Comparison of ENCODE assay signal across 20 mouse cellular contexts in genomic region chr14:121208159-121208515, GRCm38 (mm10).
A peak's percentile ranks its signal among the peaks of the same experiment; 100 is the strongest.
DNase-seq lines count a peak whose midpoint lies in the region; ATAC-seq and TF ChIP-seq lines count a peak whose summit lies in the region.
"Had no signal": no experiment of that assay in that cellular context is flagged by ENCODE, and none has a peak within 500 bp of the region (broad histone marks: within the 10 kb centered on the region; RNA-seq: fewer than 3 reads in every experiment).

No protein-coding gene starts in this region.

- no peak overlapping the region for H3K27ac ChIP-seq in kidney, embryonic 14.5 days (ENCODE audit: low read depth, low read length)
- no peak overlapping the region for H3K27ac ChIP-seq in cerebellum, adult 2 months (ENCODE audit: insufficient read depth, low read length)
- H3K27ac ChIP-seq in forebrain, embryonic 16.5 days (ENCODE audit: low read length) = no peak overlapping the region
- H3K27ac ChIP-seq in hindbrain, embryonic 14.5 days = no peak overlapping the region
- H3K27ac ChIP-seq: embryonic facial prominence, embryonic 13.5 days; gastrocnemius, adult 2 months; liver, embryonic 13.5 days; midbrain, embryonic 13.5 days had no signal

- H3K36me3 ChIP-seq in kidney, embryonic 14.5 days (ENCODE audit: control insufficient read depth, insufficient read depth, low read length) = peaks cover 15% of the 10 kb centered on the region
- no peaks in the 10 kb centered on the region for H3K36me3 ChIP-seq in forebrain, embryonic 16.5 days (ENCODE audit: control insufficient read depth, insufficient read depth)
- no peaks in the 10 kb centered on the region for H3K36me3 ChIP-seq in hindbrain, embryonic 14.5 days (replicated peaks; ENCODE audit: control insufficient read depth, insufficient read depth)
- H3K36me3 ChIP-seq: midbrain, embryonic 13.5 days had no signal

- H3K4me3 ChIP-seq in kidney, embryonic 14.5 days (ENCODE audit: low read length) = no peak overlapping the region
- H3K4me3 ChIP-seq in cerebellum, adult 2 months (replicated peaks; ENCODE audit: insufficient read depth, low read depth, low read length) = no peak overlapping the region
- no peak overlapping the region for H3K4me3 ChIP-seq in forebrain, embryonic 16.5 days (replicated peaks; ENCODE audit: low read length)
- no peak overlapping the region for H3K4me3 ChIP-seq in hindbrain, embryonic 14.5 days (replicated peaks; ENCODE audit: low read length)
- H3K4me3 ChIP-seq: embryonic facial prominence, embryonic 13.5 days; gastrocnemius, adult 2 months; liver, embryonic 13.5 days; lung, embryonic 15.5 days; midbrain, embryonic 13.5 days had no signal

- no peak for ATAC-seq in cerebellum, adult (ENCODE audit: insufficient number of reproducible peaks, low FRiP score, low TSS enrichment)
- ATAC-seq in kidney, embryonic 14.5 days (ENCODE audit: low FRiP score, low TSS enrichment) = 0 out of 2 replicates have a peak, but pooled peaks have one; percentile 34
- 0 out of 2 replicates have a peak, but pooled peaks have one; percentile 18 for ATAC-seq in forebrain, embryonic 16.5 days
- ATAC-seq in hindbrain, embryonic 14.5 days (ENCODE audit: low FRiP score) = no peak
- ATAC-seq: hindbrain, embryonic 16.5 days; intestine, postnatal 0 days; midbrain, embryonic 13.5 days had no signal

- peak; percentile 51 for DNase-seq in cerebellum, adult 11-12 months
- DNase-seq in kidney, postnatal 25 days = no peak
- DNase-seq in cerebellum, adult 2 months = peak; percentile 56 to 68
- no peak for DNase-seq in hindbrain, embryonic 14.5 days (ENCODE audit: low spot score)
- DNase-seq in thymus, postnatal 14 days = no peak
- DNase-seq: adrenal gland, adult 2 months; gastrocnemius, adult 2 months; kidney, postnatal 14 days; layer of hippocampus, adult 9-11 months; liver, embryonic 13.5 days; right cerebral cortex, postnatal 4 days; thymus, adult 18-20 months had no signal

- TF ChIP-seq POLR2A in cerebellum, adult 2 months (IDR thresholded peaks at IDR 0.05; ENCODE audit: borderline replicate concordance, insufficient read depth, low read length) = no peak

- no peak overlapping the region for H3K4me2 ChIP-seq in kidney, embryonic 14.5 days (replicated peaks; ENCODE audit: low read depth, low read length)
- H3K4me2 ChIP-seq in forebrain, embryonic 16.5 days (ENCODE audit: low read length) = no peak overlapping the region
- H3K4me2 ChIP-seq in hindbrain, embryonic 14.5 days (replicated peaks) = no peak overlapping the region
- H3K4me2 ChIP-seq: embryonic facial prominence, embryonic 13.5 days; liver, embryonic 13.5 days; lung, embryonic 15.5 days; midbrain, embryonic 13.5 days had no signal

- H3K27me3 ChIP-seq in kidney, embryonic 14.5 days (ENCODE audit: control insufficient read depth, insufficient read depth, low read length) = no peaks in the 10 kb centered on the region
- H3K27me3 ChIP-seq in cerebellum, adult 2 months (ENCODE audit: control insufficient read depth, insufficient read depth, low read length) = no peaks in the 10 kb centered on the region
- H3K27me3 ChIP-seq in forebrain, embryonic 16.5 days (replicated peaks; ENCODE audit: control insufficient read depth, insufficient read depth, low read length) = no peaks in the 10 kb centered on the region
- no peaks in the 10 kb centered on the region for H3K27me3 ChIP-seq in hindbrain, embryonic 14.5 days (ENCODE audit: control insufficient read depth, insufficient read depth, low read length)
- H3K27me3 ChIP-seq: embryonic facial prominence, embryonic 13.5 days; liver, embryonic 13.5 days; lung, embryonic 15.5 days; midbrain, embryonic 13.5 days had no signal

- WGBS in kidney, embryonic 14.5 days = 73% methylated on average over 3 of the region's 3 CpGs
- 3% methylated on average over 3 of the region's 3 CpGs for WGBS in cerebellum, adult 2 months
- 33% methylated on average over 3 of the region's 3 CpGs for WGBS in forebrain, embryonic 16.5 days
- 69% methylated on average over 3 of the region's 3 CpGs for WGBS in hindbrain, embryonic 14.5 days

- no peaks in the 10 kb centered on the region for H3K9me3 ChIP-seq in kidney, embryonic 14.5 days (ENCODE audit: control insufficient read depth, low read length)
- H3K9me3 ChIP-seq in forebrain, embryonic 16.5 days (ENCODE audit: control insufficient read depth, low read length) = no peaks in the 10 kb centered on the region
- H3K9me3 ChIP-seq in hindbrain, embryonic 14.5 days (ENCODE audit: control insufficient read depth, low read length) = no peaks in the 10 kb centered on the region
- H3K9me3 ChIP-seq: embryonic facial prominence, embryonic 13.5 days; liver, embryonic 13.5 days; lung, embryonic 15.5 days; midbrain, embryonic 13.5 days had no signal

- H3K4me1 ChIP-seq in kidney, embryonic 14.5 days (ENCODE audit: control insufficient read depth, insufficient read depth, low read length) = peaks cover 8% of the 10 kb centered on the region; the same call in 1 of the 2 replicates
- H3K4me1 ChIP-seq in cerebellum, adult 2 months (ENCODE audit: control insufficient read depth, insufficient read depth, low read length) = peaks cover 9% of the 10 kb centered on the region
- peaks cover 10% of the 10 kb centered on the region for H3K4me1 ChIP-seq in forebrain, embryonic 16.5 days (replicated peaks; ENCODE audit: control insufficient read depth, insufficient read depth, low read length)
- H3K4me1 ChIP-seq in hindbrain, embryonic 14.5 days (replicated peaks; ENCODE audit: control insufficient read depth, insufficient read depth, low read length) = no peaks in the 10 kb centered on the region
- H3K4me1 ChIP-seq: liver, embryonic 13.5 days had no signal

- H3K9ac ChIP-seq in kidney, embryonic 14.5 days (ENCODE audit: low read depth, low read length) = no peak overlapping the region
- no peak overlapping the region for H3K9ac ChIP-seq in forebrain, embryonic 16.5 days (replicated peaks; ENCODE audit: low read depth, low read length)
- H3K9ac ChIP-seq in hindbrain, embryonic 14.5 days = no peak overlapping the region
- H3K9ac ChIP-seq: embryonic facial prominence, embryonic 13.5 days; liver, embryonic 13.5 days; lung, embryonic 15.5 days had no signal

- no peak for TF ChIP-seq CTCF in cerebellum, adult 2 months (IDR thresholded peaks at IDR 0.05; ENCODE audit: borderline replicate concordance, insufficient read depth, low read depth, low read length)

Comparison
In these comparisons a context has a peak if more than half of its experiments do, and no peak if none do; other contexts are left out.
1. DNase-seq: peak in cerebellum, adult 11-12 months (single experiment) and cerebellum, adult 2 months (2 of 2); none in kidney, postnatal 25 days (0 of 2), hindbrain, embryonic 14.5 days (single experiment) and thymus, postnatal 14 days (single experiment).
2. ATAC-seq: peak in kidney, embryonic 14.5 days (single experiment) and forebrain, embryonic 16.5 days (single experiment); none in cerebellum, adult (single experiment) and hindbrain, embryonic 14.5 days (single experiment).